Mouse (Mus musculus) forebrain, embryonic 13.5 days (tissue): ENCODE data around the gene Capn13. TPM values are rescaled to one million over a fixed set of nuclear protein-coding genes. Genes with fewer than 3 reads are reported as not detected.
A peak's percentile ranks its signal among the peaks of the same experiment; 100 is the strongest.

Experiments
- ATAC-seq: fragments of 200-750 bp; cut with Nextera tagmentation; 2 replicates; pipeline ENCODE4 v1.8.0; 2017
- H3K27ac ChIP-seq: fragments of 300-500 bp; sonication (generic); 2 replicates; pipeline ENCODE4 v1.5.1; 2015; ENCODE audit warnings: inconsistent platforms, mild to moderate bottlenecking, moderate library complexity
- H3K27me3 ChIP-seq: fragments of 300-500 bp; sonication (generic); 2 replicates; pipeline ENCODE4 v1.6.1; 2015; ENCODE audit warnings: mild to moderate bottlenecking, inconsistent platforms
- H3K36me3 ChIP-seq: fragments of 300-500 bp; sonication (generic); 2 replicates; pipeline ENCODE4 v1.6.1; 2015; ENCODE audit warnings: mild to moderate bottlenecking, inconsistent platforms; ENCODE audit not compliant: poor library complexity, severe bottlenecking
- H3K4me1 ChIP-seq: fragments of 300-500 bp; sonication (generic); 2 replicates; pipeline ENCODE4 v1.6.1; 2015; ENCODE audit warnings: inconsistent platforms
- H3K4me2 ChIP-seq: fragments of 300-500 bp; sonication (generic); 2 replicates; pipeline ENCODE4 v1.6.1; 2015; ENCODE audit warnings: inconsistent platforms, mild to moderate bottlenecking, moderate library complexity
- H3K4me3 ChIP-seq: fragments of 300-500 bp; sonication (generic); 2 replicates; pipeline ENCODE4 v1.5.1; 2015; ENCODE audit warnings: mild to moderate bottlenecking, inconsistent platforms
- H3K9ac ChIP-seq: fragments of 300-500 bp; sonication (generic); 2 replicates; pipeline ENCODE4 v1.6.1; 2015; ENCODE audit warnings: mild to moderate bottlenecking, inconsistent platforms
- H3K9me3 ChIP-seq: fragments of 300-500 bp; sonication (generic); replicated peaks from 2 replicates; pipeline ENCODE4 v1.6.1; 2016; ENCODE audit warnings: inconsistent platforms
- WGBS: fragments of 180-500 bp; shearing (Covaris S2); methylation state at CpG from one replicate; pipeline ENCODE4 v1.1.7; 2015; 5-methylcytosine and 5-hydroxymethylcytosine counted together
- polyA plus RNA-seq: library from polyadenylated mRNA; unstranded; fragments of >200 nt; fragmentation: Nextera tagmentation; extraction: Ambion mirVana; gene quantifications from 2 replicates; pipeline ENCODE4 v1.2.1, GENCODE M21; 2015

Gene Capn13
- polyA plus RNA-seq, 1 experiment from 2014 or later = not detected

DNA sequence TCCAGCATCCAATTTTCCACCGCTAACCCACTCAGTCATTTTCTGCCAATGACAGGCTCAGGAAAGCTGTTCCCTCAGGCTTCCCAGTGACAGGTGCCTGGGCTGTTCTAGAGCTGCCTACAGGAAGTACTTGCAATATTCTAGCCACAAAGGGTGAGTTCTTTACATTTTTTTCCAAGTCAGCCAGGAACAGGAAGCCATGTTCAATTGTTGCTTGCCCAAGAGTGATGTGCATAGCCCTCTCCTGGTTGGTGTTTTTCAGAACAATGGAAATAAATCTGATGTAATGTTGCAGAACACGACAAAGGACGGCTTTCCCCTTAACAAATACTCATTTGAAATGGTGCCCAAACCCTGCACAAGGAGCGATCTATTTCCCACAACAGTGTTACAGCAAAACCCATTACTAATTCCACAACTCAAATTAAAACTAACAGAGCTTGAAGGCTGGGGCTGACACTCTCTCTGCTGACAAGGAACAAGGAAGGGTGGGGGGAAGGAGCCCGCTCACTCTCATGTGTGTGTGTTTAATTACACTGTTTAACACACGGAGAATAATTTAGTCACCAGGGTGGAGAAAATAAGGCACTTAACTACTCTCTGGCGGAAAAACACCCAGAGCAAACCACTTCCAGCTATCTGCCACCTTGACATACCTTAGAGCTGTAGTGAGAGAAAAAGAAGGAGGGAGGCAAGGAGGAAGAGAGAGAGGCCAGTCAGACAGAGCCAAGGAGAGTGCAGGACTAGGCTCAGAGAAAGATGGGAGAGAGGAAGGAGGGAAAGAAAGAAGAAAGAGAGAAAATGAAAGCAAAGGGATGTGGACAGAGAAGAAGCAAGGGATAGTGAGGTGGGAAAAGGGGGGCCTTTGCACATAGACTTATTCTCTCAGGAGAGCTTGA is 10.2 kb downstream of the Capn13 start:
- H3K4me3 ChIP-seq = no peak overlapping the region
- H3K27me3 ChIP-seq = no peaks in the 10 kb centered on the region
- H3K36me3 ChIP-seq = no peaks in the 10 kb centered on the region
- peak overlapping the region; percentile 33; the same call in 1 of the 2 replicates for H3K27ac ChIP-seq
- peak; percentile 88 for ATAC-seq
- H3K4me2 ChIP-seq = no peak overlapping the region
- WGBS = 44% methylated on average over 7 of the region's 7 CpGs
- H3K9ac ChIP-seq = no peak overlapping the region
- H3K9me3 ChIP-seq = no peaks in the 10 kb centered on the region
- peaks cover 12% of the 10 kb centered on the region; the same call in 1 of the 2 replicates for H3K4me1 ChIP-seq

DNA sequence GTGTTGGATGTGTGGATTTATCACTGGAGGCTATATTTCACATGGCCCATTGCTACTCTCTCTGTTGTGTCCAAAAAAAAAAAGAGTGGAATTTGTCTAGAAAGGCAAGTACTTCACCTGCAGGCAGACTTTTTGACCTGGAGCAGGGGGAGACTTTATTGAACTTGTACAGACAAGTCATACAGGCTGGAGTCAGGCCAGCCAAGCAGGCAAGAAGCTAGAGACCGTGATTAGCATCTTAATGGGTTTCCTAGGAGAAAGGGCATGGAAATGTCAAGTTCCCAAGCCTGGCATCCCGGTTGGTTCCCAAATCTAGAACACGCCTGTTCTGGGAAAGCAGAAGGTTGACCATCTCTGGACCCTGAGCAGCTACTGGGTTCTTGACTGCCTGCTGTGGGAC is 11.3 kb downstream of the Capn13 start:
- no peak overlapping the region for H3K4me2 ChIP-seq
- WGBS = 78% methylated on average over 3 of the region's 3 CpGs
- ATAC-seq = no peak

GRCm38 (mm10) chr17:73386581-73386980 is 14.1 kb downstream of the Capn13 start:
- Histone ChIP-seq H3K4me2 (no peak overlapping the region), H3K27me3 (no peaks in the 10 kb centered on the region), H3K4me1 (peaks cover 12% of the 10 kb centered on the region; the same call in 1 of the 2 replicates), H3K9ac (no peak overlapping the region), H3K9me3 (no peaks in the 10 kb centered on the region), H3K27ac (no peak overlapping the region), H3K36me3 (no peaks in the 10 kb centered on the region), H3K4me3 (no peak overlapping the region)
- WGBS = 77% methylated on average over 2 of the region's 2 CpGs
- ATAC-seq = no peak

More for the DNA sequence above, 11.3 kb downstream of the Capn13 start:
- Histone ChIP-seq H3K9ac (no peak overlapping the region), H3K36me3 (no peaks in the 10 kb centered on the region), H3K9me3 (no peaks in the 10 kb centered on the region), H3K27me3 (no peaks in the 10 kb centered on the region), H3K27ac (no peak overlapping the region), H3K4me3 (no peak overlapping the region), H3K4me1 (peaks cover 12% of the 10 kb centered on the region; the same call in 1 of the 2 replicates)

DNA sequence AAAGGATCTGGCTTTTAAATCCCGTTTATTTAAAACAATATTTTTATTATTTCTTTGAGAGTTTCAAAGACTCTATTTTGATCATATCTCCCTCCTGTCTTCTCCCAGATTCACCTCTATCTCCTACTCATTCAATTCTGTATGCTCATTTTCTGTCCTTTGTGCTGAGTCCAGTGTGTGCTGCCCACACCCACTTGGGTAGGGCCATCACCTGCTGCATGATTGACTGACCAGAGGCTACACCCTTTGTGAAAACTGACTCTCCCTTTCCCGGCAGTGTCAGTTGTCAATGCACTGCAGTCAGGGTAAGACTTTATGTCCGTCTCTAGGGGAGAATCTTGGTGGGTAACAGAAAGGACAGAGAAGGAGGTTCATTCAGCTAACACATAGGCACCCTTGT is 14.7 kb downstream of the Capn13 start:
- Histone ChIP-seq H3K36me3 (no peaks in the 10 kb centered on the region), H3K9ac (no peak overlapping the region), H3K4me1 (peaks cover 11% of the 10 kb centered on the region; the same call in 1 of the 2 replicates), H3K4me2 (no peak overlapping the region), H3K27ac (no peak overlapping the region), H3K4me3 (no peak overlapping the region), H3K27me3 (no peaks in the 10 kb centered on the region), H3K9me3 (no peaks in the 10 kb centered on the region)
- no peak for ATAC-seq
- WGBS = 82% methylated on average over 3 of the region's 3 CpGs

GRCm38 (mm10) chr17:73382327-73383014 is 18.2 kb downstream of the Capn13 start:
- Histone ChIP-seq H3K27ac (no peak overlapping the region), H3K27me3 (no peaks in the 10 kb centered on the region), H3K9ac (no peak overlapping the region), H3K4me3 (no peak overlapping the region), H3K9me3 (no peaks in the 10 kb centered on the region), H3K36me3 (no peaks in the 10 kb centered on the region), H3K4me2 (no peak overlapping the region), H3K4me1 (no peaks in the 10 kb centered on the region)
- ATAC-seq = no peak
- WGBS = 83% methylated on average over 9 of the region's 9 CpGs

GRCm38 (mm10) chr17:73381681-73382080 is 19.0 kb downstream of the Capn13 start:
- no peak overlapping the region for H3K4me2 ChIP-seq
- H3K4me3 ChIP-seq = no peak overlapping the region
- no peaks in the 10 kb centered on the region for H3K27me3 ChIP-seq
- H3K4me1 ChIP-seq = no peaks in the 10 kb centered on the region
- 91% methylated on average over 3 of the region's 3 CpGs for WGBS
- H3K9me3 ChIP-seq = no peaks in the 10 kb centered on the region
- no peak for ATAC-seq
- no peak overlapping the region for H3K9ac ChIP-seq
- H3K36me3 ChIP-seq = no peaks in the 10 kb centered on the region
- H3K27ac ChIP-seq = no peak overlapping the region

- Histone ChIP-seq H3K27me3 (no peaks in the 10 kb centered on the region), H3K9me3 (no peaks in the 10 kb centered on the region), H3K36me3 (no peaks in the 10 kb centered on the region), H3K27ac (no peak overlapping the region), H3K4me2 (no peak overlapping the region), H3K9ac (no peak overlapping the region), H3K4me3 (no peak overlapping the region), H3K4me1 (no peaks in the 10 kb centered on the region)
- no peak for ATAC-seq
- 95% methylated on average over 7 of the region's 7 CpGs for WGBS
Observed at GRCm38 (mm10) chr17:73377778-73378484, 22.7 kb downstream of the Capn13 start.

- Histone ChIP-seq H3K4me1 (no peaks in the 10 kb centered on the region), H3K27ac (no peak overlapping the region), H3K36me3 (no peaks in the 10 kb centered on the region), H3K27me3 (no peaks in the 10 kb centered on the region), H3K9ac (no peak overlapping the region), H3K9me3 (no peaks in the 10 kb centered on the region), H3K4me2 (no peak overlapping the region), H3K4me3 (no peak overlapping the region)
- WGBS = 87% methylated on average over 3 of the region's 3 CpGs
- no peak for ATAC-seq
Observed at GRCm38 (mm10) chr17:73367334-73367733, 33.3 kb downstream of the Capn13 start.

DNA sequence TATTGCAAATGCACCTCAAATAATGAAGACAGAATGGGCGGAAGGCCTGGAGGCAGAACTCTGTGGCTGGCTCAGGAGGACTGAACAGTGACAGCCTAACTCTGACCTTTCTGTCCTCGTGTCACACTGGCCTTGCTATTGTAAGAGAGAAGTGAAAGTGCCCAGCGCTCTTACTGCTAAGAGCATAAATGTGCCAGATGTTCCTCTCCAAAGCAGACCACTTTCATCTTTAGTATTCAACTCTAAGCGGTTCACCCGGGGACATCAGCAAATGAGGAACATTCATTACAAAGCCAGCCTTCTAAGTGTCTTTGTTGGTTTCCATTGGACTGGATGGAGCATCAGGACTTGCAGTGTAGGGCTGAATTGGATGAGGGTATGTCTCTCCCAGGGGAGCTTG is 39.6 kb downstream of the Capn13 start:
- Histone ChIP-seq H3K36me3 (no peaks in the 10 kb centered on the region), H3K27me3 (no peaks in the 10 kb centered on the region), H3K4me1 (no peaks in the 10 kb centered on the region), H3K4me3 (no peak overlapping the region), H3K27ac (no peak overlapping the region), H3K4me2 (no peak overlapping the region), H3K9me3 (no peaks in the 10 kb centered on the region), H3K9ac (no peak overlapping the region)
- no peak for ATAC-seq
- WGBS = 70% methylated on average over 5 of the region's 5 CpGs

- 87% methylated on average over 6 of the region's 6 CpGs for WGBS
- Histone ChIP-seq H3K9ac (no peak overlapping the region), H3K4me3 (no peak overlapping the region), H3K9me3 (no peaks in the 10 kb centered on the region), H3K27ac (no peak overlapping the region), H3K36me3 (no peaks in the 10 kb centered on the region), H3K4me1 (no peaks in the 10 kb centered on the region), H3K27me3 (no peaks in the 10 kb centered on the region), H3K4me2 (no peak overlapping the region)
- no peak for ATAC-seq
Observed at GRCm38 (mm10) chr17:73343632-73344390, 56.9 kb downstream of the Capn13 start.

DNA sequence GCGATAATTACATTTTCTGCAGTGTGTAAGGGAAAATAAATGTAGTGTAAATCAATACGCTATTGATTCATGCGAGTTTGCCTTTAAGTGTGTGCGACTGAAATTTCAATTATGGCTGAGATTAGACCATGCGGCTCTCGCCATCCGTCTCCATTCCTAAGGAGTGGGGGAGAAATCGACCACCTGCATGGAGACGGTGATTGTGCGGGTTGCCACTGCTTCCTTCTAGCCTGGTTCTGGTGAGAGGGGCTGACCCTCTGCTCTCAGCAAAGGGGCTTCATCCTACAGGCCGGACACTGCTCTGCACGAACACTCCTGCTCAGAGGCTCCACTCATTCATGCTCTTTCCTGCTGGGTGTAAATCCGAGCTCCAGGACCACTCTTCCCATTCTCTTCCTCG is 58.0 kb downstream of the Capn13 start:
- Histone ChIP-seq H3K27ac (no peak overlapping the region), H3K4me3 (no peak overlapping the region), H3K4me2 (no peak overlapping the region), H3K9ac (no peak overlapping the region), H3K4me1 (no peaks in the 10 kb centered on the region), H3K36me3 (no peaks in the 10 kb centered on the region), H3K27me3 (no peaks in the 10 kb centered on the region), H3K9me3 (no peaks in the 10 kb centered on the region)
- WGBS = 66% methylated on average over 14 of the region's 14 CpGs
- no peak for ATAC-seq
